Mouse (Mus musculus) liver, embryonic 14.5 days (tissue): ENCODE measurements around the gene B3gnt2.

ENCODE experiments used
- CTCF ChIP-seq: IDR thresholded peaks from 2 replicates; pipeline ENCODE4 v1.5.1; 2016; ENCODE audit warnings: antibody characterized with exemption, low read depth, control low read depth
- EP300 ChIP-seq: IDR thresholded peaks from 2 replicates; pipeline ENCODE4 v1.6.1; 2016; ENCODE audit warnings: antibody characterized with exemption, low read depth

GRCm38 (mm10) chr11:22778596-22778995 lies 82.2 kb downstream of the B3gnt2 start:
- TF ChIP-seq EP300, result no peak
- TF ChIP-seq CTCF, result no peak
